Mouse (Mus musculus): ENCODE data around the gene Col1a1.
"Not testable (repeated sequence)": the region's sequence is repeated elsewhere in the genome, so short reads cannot be mapped to it uniquely, and the experiment has no call there.

The Col1a1 gene

DNA sequence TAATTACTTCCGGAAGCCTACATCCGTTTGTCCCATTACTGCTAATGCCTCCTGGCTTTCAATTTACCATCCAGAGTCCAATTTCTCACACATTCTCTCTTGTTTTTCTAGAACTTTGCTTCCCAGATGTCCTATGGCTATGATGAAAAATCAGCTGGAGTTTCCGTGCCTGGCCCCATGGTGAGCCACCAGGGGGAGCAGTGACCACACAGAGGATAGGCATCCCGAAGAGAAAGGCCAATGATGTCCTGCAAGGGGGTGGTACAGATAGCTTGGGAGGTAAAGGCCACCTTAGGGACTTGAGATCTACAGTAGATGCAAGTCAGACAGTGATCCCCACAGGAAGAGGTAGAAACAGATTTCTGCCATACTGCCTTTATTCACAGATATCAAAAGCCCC, 3.3 kb downstream of the Col1a1 start:
- DNase-seq: peak; percentile 58 to 65

DNA sequence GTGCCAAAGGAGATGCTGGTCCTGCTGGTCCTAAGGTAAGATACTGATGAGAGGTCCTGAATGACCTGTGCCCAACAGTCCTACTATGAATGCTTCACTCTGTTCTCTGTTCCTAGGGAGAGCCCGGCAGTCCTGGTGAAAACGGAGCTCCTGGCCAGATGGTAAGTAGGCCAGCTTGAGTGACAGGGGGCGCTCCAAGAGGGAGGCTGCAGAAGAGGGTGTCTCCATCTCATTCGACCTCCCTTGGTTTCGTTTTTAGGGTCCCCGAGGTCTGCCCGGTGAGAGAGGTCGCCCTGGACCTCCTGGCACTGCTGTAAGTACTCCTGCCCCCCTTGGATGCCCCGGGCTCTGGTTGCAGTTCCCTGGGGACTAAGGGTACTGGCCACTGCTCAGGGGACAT, 5.1 kb downstream of the Col1a1 start:
- DNase-seq: no peak

DNA sequence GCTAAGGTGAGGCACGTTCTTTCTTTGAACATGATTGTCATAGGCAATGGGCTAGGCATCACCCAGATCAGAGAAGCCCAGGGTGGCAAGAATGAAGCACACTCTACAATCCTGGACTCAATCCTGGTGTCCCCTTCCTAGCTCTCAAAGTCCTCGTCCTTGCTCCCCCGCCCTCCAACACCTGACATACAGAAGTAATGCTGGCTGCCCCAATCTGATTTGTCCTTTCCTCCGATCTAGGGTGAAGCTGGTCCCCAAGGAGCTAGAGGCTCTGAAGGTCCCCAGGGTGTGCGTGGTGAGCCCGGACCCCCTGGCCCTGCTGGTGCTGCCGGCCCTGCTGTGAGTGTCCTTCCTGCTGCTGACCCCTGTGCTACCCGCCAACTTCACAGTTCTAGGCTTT, 5.8 kb downstream of the Col1a1 start:
- no peak for DNase-seq

DNA sequence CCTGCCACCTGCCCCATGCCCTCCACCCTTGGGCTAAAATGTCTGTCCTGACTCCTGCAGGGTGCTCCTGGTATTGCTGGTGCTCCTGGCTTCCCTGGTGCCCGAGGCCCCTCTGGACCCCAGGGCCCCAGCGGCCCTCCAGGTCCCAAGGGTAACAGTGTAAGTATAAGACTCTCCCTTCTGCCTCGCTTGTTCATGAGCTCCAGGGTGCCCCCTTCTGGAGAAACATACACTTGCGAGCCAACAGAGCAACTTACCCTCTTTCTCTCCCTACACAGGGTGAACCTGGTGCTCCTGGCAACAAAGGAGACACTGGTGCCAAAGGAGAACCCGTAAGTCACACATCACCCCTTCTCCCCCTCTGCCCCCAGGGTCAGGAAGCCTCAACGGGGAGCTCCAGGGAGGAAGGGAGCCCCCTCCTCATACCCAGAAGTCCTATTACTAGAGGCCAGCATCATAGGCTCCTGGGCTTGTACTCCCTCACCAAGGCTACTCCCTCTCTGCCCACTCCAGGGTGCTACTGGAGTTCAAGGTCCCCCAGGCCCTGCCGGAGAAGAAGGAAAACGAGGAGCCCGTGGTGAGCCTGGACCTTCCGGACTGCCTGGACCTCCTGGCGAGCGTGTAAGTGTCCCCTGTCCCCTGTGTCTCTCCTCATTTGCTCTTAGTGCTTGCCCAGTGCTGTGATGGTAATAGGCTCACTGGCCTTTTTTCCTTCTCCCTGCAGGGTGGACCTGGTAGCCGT, 6.4 kb downstream of the Col1a1 start:
- DNase-seq: peak; percentile 46 to 57

DNA sequence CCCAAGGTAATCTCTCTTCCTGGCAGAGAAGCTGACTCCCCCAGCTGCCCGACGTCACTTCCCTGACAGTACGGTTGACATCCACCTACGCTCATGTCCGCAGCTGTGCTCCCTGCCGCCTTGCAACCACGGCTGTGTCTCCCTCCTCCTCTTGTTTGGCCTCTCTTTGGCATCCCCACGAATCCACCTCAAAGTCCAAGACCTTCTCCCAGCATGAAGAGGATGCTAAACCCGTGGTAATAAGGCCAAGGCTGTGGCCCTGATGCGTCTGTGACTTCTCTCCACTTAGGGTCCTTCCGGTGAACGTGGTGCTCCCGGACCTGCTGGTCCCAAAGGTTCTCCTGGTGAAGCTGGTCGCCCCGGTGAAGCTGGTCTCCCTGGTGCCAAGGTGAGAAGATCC, 7.0 kb downstream of the Col1a1 start:
- DNase-seq: no peak

DNA sequence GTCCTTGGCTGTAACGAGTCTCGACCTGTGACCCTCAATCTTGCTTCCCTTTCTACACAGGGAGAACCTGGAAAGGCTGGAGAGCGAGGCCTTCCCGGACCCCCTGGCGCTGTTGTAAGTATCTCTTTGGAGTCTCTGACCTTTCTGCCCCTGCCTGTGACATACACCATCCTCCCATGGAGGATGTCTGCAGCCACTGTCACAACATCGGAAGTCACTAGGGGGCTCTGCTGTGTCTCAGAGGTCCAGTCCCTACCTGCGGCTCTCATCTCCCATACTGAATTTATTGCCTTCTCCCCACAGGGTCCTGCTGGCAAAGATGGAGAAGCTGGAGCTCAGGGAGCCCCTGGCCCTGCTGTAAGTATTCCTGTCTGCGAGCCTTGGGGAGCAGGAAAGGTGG, 8.3 kb downstream of the Col1a1 start:
- peak in 1 of 2 experiments; percentile 26 for DNase-seq

DNA sequence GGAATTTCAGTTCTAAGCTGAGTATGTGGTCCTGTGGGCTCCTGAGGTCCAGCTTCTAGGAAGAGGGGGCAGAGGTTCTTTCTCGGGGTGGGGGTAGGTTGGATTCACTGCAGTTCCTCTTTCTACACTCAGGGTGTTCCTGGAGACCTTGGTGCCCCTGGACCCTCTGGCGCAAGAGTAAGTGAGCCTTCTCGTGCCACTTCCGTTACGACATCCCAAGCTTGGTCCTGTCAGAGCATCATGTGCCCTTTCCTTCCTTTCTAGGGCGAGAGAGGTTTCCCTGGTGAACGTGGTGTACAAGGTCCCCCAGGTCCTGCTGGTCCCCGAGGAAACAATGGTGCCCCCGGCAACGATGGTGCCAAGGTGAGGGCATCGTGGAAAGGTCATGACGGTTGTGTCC, 9.2 kb downstream of the Col1a1 start:
- DNase-seq: no peak

DNA sequence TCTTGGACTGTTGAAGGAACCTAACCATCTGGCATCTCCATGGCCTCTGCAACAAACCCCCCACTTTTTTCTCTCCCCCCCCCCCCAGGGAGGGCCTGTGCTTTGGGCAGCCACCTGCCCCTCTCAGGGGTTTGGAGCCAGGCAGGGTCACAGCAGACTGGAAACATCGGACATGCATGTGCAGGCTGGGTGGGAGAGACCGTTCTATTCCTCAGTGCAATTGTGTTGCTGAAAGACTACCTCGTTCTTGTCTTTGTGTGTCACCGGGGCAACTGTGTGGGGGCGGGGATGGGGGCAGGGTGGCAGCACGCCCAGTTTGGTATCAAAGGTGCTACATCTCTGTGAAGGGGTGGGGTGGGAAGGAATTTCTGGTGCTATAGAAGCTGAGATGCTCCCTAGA, 16.1 kb downstream of the Col1a1 start:
- no peak for DNase-seq

DNA sequence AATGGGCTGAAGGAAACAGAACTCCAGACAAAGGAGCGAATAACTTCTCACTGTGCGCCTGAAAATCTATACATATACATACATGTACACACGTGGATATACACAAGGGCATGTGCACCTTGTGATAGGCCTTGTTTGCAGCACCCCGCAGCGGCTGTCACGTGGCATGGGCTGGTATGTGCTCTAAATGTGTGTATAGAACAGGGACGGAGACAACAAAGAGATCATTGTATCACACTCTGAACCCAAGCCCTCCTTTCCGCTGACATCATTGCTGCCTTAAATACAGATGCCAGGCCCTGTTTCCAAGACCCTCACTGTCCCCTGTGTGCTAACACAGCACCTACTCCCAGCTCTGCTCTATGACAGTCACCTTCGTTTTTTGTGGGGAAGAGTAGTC, 19.1 kb downstream of the Col1a1 start:
- DNase-seq: no peak

DNA sequence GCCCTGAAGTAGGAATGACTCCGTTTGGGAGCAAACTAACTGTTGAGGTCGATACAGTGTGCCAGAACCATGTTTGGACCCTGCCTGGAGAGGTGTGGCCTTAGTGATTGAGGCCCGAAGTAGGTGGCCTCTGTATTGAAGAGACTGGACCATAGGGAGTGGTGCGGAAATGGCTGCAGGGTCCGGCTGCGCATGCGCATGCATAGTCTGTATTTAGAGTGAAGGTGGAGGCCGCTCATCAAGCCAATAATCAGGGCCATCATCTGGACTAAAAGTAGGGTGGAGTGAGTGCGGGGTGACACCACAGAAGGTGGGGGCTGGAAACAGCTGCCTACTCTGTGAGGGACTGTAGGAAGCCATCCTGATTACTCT, 21.7 kb downstream of the Col1a1 start:
- DNase-seq: no peak

DNA sequence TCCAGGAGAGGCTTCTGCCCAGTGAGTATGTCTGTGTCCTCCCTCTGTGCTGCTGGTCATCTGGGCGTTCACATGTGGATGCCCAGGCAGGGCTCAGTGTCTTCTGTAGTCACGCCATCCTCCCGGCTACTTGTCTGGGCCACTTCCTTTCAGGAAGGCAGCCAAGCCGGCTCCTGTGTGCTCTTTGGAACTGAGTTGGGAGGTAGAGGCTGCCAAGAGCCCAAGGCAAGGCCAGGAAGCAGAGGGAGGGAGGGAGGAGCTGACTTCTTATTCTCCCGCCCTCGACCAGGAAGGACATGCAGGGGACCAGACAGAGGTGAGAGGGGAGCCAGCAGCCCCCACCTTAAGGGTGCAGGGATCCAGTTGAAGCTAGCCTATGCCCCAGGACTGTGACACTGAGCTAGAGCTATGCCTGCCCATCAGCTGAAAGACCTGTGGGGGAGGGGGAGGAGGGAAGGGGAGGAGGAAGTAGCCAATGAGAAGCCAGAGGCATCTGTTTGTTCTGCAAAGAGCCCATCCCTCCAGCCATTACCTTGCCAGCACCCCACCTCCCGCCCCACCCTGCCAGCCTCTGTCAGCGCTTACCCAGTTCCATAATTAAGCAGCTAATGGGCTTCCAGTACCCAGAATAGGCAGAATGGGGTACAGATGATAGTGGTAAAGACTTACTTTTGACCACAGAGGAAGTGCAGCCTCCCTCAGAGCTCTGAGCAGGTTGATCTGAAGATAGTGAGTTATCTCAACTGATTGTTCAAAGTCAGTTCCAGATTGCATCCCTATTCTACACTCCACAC, 22.2 kb downstream of the Col1a1 start:
- DNase-seq: no peak

DNA sequence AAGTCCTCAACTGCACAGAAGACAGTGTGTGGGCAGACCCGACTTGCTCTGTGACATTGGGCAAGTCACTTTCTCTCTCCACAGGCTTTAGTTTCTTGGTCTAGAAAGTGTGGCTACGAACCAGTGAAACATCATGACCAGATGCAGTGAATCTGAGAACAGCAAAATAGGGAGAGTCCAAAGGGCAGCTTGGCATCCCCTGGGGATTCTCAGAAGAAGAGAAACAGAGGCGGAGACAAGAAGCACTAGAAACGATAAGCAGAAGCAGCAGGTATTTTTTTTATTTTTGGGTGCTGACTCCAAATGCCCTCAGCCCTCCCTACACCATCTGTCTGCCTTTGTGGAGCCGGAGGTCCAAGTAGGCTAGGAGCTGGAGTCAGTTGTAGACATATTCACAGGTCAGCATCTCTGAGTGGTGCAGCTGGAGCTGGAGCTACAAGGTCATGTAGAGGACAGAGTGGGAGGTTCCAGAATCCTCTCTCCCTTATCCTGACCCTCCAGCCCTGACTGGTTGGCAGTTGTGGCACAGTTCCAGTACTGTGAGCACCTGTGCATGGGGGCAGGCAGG, 26.6 kb downstream of the Col1a1 start:
- DNase-seq: no peak

DNA sequence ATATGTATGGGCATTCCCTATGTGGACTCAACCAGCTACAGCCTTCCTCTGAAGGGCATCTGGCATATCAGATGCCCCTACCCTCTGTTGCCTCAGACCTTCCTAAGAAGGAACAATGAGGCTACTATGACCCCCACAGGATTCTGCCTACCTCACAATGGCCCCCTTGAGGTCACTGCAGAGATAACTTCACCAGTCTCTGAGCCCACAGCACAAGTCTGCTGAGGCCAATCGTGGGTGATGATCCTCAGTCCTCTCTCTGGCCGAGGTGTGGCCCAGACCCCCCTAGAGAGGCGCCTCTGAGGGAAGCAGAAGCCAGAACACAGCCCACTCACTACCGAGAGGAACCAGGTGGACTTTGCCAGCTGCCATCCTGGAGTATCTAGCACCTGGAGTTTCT, 31.4 kb downstream of the Col1a1 start, which contains the start of gene Hils1:
Gene Hils1 (plus strand): TSS at position 175 of the 400 bp plus-strand sequence.
- no peak for DNase-seq

DNA sequence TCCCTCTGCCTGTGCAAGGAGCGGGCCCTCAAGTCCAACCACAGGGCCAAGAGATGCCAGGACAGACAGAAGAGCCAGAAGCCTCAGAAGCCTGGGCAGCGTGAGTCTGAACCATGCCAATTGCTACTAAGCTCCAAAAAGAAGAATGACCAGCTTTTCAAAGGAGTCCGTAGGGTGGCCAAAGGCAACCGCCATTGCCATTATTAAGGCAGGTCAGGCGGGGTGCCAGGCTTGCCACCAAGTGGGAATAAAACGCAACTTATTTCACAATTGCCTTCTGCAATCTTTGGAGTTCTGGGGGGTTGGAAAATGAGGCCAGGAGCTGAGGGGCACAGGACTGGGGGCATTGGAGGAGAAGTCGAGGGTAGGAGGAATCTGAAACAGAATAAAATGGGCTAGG, 32.2 kb downstream of the Col1a1 start:
- no peak for DNase-seq

DNA sequence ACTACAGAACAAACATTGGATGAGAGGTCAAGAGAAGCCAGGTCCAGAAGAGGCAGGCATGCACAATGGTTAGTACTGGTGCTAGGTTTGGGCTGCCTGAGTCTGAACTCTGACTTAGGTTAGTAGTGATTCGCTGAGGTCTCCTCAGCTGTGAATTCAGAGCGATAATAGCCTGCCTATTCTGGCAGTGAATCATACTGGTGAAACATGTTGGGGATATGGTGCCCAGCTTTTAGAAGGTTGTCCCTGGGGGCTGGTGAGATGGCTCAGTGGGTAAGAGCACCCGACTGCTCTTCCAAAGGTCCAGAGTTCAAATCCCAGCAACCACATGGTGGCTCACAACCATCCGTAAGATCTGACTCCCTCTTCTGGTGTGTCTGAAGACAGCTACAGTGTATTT, 33.7 kb downstream of the Col1a1 start:
- DNase-seq: not testable (repeated sequence)

DNA sequence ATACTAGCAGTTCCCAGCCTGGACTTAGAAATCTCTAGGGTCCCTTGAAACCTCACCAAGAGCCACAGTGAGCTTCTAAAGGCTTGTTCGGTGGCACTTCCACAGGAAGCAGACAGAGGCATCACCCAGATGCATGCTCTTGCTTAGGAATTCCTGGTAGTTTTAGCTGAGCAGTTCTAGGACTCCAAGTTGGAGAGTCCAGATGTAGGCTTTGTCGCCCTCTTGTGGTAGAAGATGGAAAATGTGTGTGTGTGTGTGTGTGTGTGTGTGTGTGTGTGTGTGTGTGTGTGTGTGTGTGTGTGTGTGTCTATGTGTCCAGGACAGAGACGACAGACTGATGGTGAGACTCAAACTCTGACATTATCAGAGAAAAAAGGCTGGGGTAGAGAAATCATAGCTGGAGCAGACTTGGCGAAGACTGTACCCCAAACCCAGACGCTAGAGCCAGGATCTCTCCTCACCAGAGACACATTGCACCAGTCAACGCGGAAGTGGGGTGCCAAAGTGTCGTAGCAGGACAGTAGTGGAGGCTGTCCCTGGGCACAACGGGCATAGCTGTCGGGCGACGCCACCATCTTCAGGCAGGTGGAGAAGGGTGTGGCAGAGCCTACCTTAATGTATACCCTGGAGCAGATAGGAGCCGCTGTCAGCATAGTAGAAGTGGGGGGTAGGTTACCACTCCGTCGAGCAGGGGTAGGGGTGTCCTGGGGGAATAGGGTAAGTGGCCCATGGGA, 34.4 kb downstream of the Col1a1 start:
- peak; percentile 37 to 52 for DNase-seq

DNA sequence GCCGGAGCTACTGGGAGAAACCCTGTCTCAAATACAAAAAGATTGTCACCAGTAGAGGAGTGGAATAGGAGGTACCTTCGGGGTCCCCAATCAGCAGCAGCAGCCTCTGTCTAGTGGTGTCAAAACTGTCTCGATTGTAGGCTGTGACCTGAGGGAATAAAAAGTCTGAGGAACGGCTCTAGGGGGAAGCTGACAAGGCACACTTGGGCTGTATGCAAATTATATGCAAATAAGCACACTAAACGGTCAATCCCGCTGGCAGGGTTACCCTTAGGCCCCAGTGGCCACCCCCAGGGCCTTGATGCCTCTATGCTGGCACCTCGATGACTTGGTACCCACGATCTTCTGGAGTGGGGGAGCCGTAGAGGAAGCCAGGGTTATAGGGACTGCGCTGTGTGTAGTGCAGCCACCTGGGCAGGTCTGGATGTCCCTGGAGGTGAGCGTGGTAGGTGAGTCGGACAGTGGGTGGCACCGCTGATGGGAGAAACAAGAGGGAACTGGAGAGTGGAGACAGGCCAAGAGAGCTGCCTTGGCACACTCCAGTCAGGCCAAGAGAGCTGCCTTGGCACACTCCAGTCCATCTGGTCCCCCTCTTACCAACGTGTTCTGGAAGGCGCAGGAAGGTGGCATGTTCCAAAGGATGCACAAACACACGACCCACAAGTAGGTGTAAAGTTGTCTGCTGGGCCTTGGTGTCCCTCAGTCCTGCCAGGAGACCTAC, 36.0 kb downstream of the Col1a1 start:
- no peak for DNase-seq

DNA sequence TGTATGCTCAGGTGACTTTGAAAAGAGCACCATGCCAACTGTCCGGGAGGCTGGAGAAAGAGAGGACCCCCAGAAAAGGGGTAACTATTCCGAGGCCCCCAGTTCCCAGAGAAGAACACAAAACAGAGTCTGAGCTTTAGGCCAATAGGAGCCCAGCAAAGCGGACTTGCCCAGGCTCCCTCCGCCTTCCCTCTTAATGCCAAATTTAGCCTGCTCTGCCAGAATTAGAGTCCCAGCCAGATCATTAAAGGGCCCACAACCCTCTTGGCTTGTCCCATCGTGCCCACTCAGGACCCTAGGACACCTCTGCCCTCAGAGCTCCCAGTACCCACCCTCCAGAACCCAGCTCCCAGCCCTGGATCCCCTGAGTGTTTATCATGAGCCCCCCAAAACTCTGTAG, 36.9 kb downstream of the Col1a1 start:
- no peak for DNase-seq

DNA sequence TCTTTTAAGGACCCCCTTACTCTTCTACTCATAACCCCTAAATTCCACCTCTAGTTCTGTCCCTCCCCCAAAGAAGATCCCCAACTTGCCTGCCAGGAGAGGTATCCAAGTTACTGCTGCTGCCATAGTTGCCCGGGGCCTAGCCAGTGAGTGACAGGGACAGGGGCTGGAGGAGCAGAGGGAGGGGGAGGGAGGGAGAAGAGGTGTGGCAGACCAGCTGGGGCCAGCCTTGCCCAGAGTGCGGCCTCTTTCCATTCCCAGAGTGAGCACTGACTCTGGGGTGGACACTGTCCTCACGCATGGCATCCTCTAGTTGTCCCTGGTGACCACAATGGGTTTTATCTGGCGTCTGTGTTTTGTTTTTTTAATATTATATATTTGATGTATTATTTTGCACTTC, 37.3 kb downstream of the Col1a1 start:
- no peak for DNase-seq

DNA sequence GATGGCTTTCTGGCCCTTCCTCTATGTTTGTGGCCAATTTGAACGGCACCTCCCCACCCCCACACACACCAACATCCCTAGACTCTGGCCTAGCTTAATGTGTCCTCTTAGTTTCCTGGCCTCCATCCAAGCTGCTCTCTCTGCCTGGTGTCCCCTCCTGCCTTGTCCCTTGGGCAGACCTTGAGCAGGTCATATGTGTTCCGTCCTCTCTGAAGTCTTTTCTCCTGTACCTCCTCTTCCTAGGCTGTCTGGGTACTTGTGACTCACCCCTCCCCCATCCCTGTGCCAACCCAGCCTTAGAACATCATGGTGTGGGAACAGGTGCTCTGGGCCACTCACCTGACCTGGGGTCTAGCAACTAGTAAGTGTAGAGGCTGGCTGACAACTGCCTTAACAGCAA, 38.9 kb downstream of the Col1a1 start:
- no peak for DNase-seq

DNA sequence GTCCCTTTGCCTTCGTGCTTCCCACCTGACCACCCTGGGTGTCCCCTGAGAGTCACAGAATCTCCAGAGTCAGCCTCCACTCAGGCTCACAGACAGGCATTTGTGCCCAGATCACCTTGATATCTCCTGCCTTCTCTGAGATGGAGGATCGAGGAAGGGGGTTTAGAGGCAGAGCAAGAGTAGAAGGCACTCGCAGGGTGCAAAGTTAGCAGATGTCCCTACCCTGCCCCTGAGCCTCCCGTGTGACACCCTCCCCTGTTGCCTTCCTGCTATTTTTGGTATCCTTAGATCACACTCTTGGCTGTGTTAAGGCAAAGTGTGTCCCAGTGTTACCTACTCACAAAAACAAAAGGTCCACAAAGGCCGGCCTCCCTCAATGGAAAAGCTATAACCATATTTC, 40.2 kb downstream of the Col1a1 start, which contains the start of gene Sgca:
Gene Sgca (minus strand): TSS at position 129 of the 400 bp plus-strand sequence.
- DNase-seq: no peak

DNA sequence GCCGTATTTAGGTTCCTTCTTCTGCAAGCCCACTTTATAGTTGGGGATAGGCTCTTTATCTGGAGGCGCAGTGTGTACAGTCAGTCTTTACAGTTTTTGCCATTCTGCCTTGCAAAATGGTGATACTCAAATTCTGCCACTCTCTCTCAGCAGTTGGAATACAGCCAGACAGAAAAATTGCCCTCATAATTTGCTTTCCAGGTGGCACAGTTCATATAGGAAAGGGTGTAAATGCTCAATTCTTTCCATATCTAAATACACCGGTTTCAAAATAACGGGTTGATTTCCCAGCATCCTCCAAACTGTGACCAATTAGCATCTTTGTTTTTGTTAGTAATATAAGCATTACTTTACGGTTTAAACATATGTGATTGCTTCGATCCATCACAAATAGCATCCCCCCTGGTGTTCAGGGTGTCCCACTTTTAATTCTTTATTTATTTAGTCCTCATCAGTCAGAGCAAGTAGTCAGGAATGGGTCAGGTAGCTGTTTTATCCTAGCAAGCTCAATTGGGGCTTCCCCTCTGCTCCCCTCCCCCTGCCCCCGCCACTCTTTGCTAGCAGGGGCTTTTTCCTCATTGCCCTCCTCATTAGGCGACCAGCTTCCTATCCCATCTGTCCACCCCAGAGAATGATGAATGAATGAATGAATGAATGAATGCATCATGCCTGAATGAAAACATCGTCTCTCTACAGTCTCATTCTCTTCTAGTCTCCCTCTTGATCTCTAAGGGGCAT, 42.3 kb downstream of the Col1a1 start:
- no peak for DNase-seq
